Mouse (Mus musculus): Measurements from ENCODE around the gene Mymx. TPM values are rescaled to one million over a fixed set of nuclear protein-coding genes. Genes with fewer than 3 reads are reported as not detected.

Gene Mymx
- polyA plus RNA-seq, 1 experiment from 2014 or later, result 4.8 TPM

DNA sequence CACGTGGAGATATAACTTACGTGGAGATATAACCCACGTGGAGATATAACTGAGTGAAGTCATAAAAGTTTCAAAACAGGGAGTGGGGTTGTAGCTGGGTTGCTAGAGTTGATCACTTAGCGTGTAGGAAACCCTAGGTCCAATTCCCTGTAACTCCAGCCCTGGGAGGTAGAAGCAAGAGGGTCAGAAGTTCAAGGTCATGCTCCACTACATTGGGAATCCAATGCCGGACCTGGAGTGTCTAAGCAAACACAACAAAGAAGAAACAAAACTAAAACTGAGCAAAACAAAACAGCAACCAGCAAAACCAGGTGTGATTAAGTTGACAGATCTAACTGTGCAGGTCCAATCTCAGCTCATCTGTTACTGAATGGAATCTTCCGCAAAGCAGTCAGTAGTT is 15.8 kb upstream of the Mymx start:
- DNase-seq (ENCODE audit: low spot score) (no peak), ATAC-seq (ENCODE audit: insufficient number of reproducible peaks, low FRiP score, low TSS enrichment, low read depth) (no peak)
- H3K36me3 ChIP-seq (ENCODE audit: control insufficient read depth, insufficient read depth, low read length), result no peaks in the 10 kb centered on the region
- WGBS, result 90% methylated on average over 6 of the region's 6 CpGs
- H3K9ac ChIP-seq (ENCODE audit: low read length), result no peak overlapping the region
- no peaks in the 10 kb centered on the region for H3K9me3 ChIP-seq (ENCODE audit: control insufficient read depth, low read length)
- no peak overlapping the region for H3K4me2 ChIP-seq (ENCODE audit: low read depth, severe bottlenecking)
- H3K4me1 ChIP-seq (ENCODE audit: control insufficient read depth, insufficient read depth, low read length), result peaks cover 6% of the 10 kb centered on the region
- H3K4me3 ChIP-seq (ENCODE audit: low read depth, low read length), result no peak overlapping the region
- H3K27me3 ChIP-seq (ENCODE audit: control insufficient read depth, insufficient read depth, low read length), result no peaks in the 10 kb centered on the region
- H3K27ac ChIP-seq (replicated peaks; ENCODE audit: low read depth, low read length), result no peak overlapping the region

DNA sequence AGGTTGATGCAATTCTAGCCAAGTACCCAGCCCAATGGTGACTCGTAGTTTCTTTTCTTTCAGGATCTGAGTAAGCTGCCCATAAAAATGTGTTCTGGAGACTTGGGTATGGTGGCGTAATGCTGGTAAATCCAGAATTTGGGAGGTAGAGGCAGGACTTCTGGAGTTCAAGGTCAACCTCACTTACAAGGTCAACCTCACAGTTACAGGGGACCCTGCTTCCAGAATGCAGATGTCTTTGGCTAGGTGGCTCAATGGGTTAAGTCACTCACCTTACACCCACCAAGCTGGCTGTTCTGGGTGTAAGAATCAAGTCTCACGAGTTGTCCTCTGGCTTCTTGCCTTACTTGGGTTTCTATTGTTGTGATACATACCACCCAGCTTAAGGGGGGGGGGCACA is 14.8 kb upstream of the Mymx start:
- H3K27ac ChIP-seq (replicated peaks; ENCODE audit: low read depth, low read length), result no peak overlapping the region
- no peaks in the 10 kb centered on the region for H3K9me3 ChIP-seq (ENCODE audit: control insufficient read depth, low read length)
- no peak overlapping the region for H3K9ac ChIP-seq (ENCODE audit: low read length)
- WGBS, result 77% methylated on average over 3 of the region's 3 CpGs
- peaks cover 6% of the 10 kb centered on the region for H3K4me1 ChIP-seq (ENCODE audit: control insufficient read depth, insufficient read depth, low read length)
- no peak overlapping the region for H3K4me2 ChIP-seq (ENCODE audit: low read depth, severe bottlenecking)
- no peak overlapping the region for H3K4me3 ChIP-seq (ENCODE audit: low read depth, low read length)
- no peaks in the 10 kb centered on the region for H3K27me3 ChIP-seq (ENCODE audit: control insufficient read depth, insufficient read depth, low read length)
- H3K36me3 ChIP-seq (ENCODE audit: control insufficient read depth, insufficient read depth, low read length), result no peaks in the 10 kb centered on the region
- no peak for DNase-seq (ENCODE audit: low spot score)
- ATAC-seq (ENCODE audit: insufficient number of reproducible peaks, low FRiP score, low TSS enrichment, low read depth), result no peak

DNA sequence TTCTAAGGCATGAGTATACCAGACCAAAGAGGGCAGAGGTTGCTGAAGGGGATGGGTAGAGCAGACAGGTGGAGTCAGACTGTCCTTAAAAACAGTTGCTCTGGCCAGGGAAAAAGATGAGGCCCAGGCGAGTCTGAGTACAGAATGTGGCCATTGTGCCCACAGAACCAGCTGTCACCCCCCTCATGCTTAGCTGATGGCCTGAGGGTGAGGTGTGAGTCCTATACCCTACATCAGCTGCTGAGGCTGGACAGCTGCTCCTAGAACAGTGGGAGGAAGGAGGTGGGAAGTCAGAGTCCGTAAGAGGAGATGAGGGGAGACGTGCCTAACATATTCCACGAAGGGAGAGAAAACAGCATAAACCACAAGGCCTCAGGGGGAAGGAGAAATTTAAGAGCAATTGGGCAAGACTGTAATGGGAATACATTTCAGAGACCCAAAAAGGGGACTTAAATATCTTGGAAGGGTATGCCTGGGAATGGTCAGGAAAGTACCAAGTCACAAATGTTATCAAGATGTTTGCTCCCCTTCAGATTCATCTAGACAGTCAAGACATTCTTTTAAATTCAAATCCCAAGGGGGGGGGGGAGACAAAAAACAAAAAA is 14.2 kb upstream of the Mymx start:
- peaks cover 6% of the 10 kb centered on the region for H3K4me1 ChIP-seq (ENCODE audit: control insufficient read depth, insufficient read depth, low read length)
- H3K27me3 ChIP-seq (ENCODE audit: control insufficient read depth, insufficient read depth, low read length), result no peaks in the 10 kb centered on the region
- ATAC-seq (ENCODE audit: insufficient number of reproducible peaks, low FRiP score, low TSS enrichment, low read depth), result no peak
- no peak overlapping the region for H3K9ac ChIP-seq (ENCODE audit: low read length)
- no peak for DNase-seq (ENCODE audit: low spot score)
- WGBS, result 65% methylated on average over 4 of the region's 4 CpGs
- H3K27ac ChIP-seq (replicated peaks; ENCODE audit: low read depth, low read length), result no peak overlapping the region
- no peaks in the 10 kb centered on the region for H3K36me3 ChIP-seq (ENCODE audit: control insufficient read depth, insufficient read depth, low read length)
- no peak overlapping the region for H3K4me3 ChIP-seq (ENCODE audit: low read depth, low read length)
- H3K4me2 ChIP-seq (ENCODE audit: low read depth, severe bottlenecking), result no peak overlapping the region
- H3K9me3 ChIP-seq (ENCODE audit: control insufficient read depth, low read length), result no peaks in the 10 kb centered on the region

DNA sequence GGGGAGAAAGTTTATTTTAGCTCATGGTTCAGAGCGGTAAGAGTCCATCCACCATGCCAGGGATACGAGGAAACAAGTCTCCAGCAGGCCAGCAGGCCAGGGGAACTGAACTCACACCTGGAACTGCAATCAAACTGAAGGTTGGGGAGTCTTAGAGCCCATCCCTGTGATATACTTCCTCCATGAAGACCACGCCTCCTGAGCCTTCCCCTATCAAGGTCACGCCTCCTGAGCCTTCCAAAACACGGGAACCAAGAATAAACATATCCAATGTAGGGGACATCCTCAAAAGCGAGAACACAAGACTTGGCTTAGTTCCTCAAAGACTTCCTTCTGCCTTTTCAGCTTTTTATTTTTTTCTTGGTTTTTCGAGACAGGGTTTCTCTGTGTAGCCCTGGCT is 11.0 kb upstream of the Mymx start:
- H3K4me1 ChIP-seq (ENCODE audit: control insufficient read depth, insufficient read depth, low read length), result no peaks in the 10 kb centered on the region
- H3K9ac ChIP-seq (ENCODE audit: low read length), result no peak overlapping the region
- no peaks in the 10 kb centered on the region for H3K36me3 ChIP-seq (ENCODE audit: control insufficient read depth, insufficient read depth, low read length)
- WGBS, result 86% methylated on average over 7 of the region's 7 CpGs
- ATAC-seq (ENCODE audit: insufficient number of reproducible peaks, low FRiP score, low TSS enrichment, low read depth) (no peak), DNase-seq (ENCODE audit: low spot score) (no peak)
- no peaks in the 10 kb centered on the region for H3K9me3 ChIP-seq (ENCODE audit: control insufficient read depth, low read length)
- no peak overlapping the region for H3K4me2 ChIP-seq (ENCODE audit: low read depth, severe bottlenecking)
- no peak overlapping the region for H3K4me3 ChIP-seq (ENCODE audit: low read depth, low read length)
- H3K27ac ChIP-seq (replicated peaks; ENCODE audit: low read depth, low read length), result no peak overlapping the region
- H3K27me3 ChIP-seq (ENCODE audit: control insufficient read depth, insufficient read depth, low read length), result no peaks in the 10 kb centered on the region

DNA sequence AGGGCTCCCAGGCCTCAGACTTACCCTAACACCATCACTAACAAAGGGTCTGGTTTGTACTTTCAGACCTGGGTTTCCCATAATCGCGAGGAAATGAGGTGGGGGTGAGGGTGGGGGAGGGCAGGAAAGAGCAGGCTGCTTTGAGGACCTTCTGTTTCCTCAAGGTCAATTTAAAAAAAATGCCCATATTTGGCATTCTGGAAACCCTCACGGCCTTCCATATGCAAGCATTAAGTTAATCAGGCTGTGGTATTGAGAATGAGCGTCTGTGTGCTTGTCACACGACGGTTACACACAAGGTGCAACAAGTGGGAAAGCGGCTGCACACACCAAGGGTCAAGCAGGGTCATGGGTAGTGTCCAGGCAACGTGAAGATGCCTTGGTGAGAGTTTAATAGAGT is 10.1 kb upstream of the Mymx start:
- Histone ChIP-seq H3K4me3 (ENCODE audit: low read depth, low read length) (no peak overlapping the region), H3K27me3 (ENCODE audit: control insufficient read depth, insufficient read depth, low read length) (no peaks in the 10 kb centered on the region), H3K9ac (ENCODE audit: low read length) (no peak overlapping the region), H3K4me2 (ENCODE audit: low read depth, severe bottlenecking) (no peak overlapping the region), H3K27ac (replicated peaks; ENCODE audit: low read depth, low read length) (no peak overlapping the region), H3K9me3 (ENCODE audit: control insufficient read depth, low read length) (no peaks in the 10 kb centered on the region), H3K36me3 (ENCODE audit: control insufficient read depth, insufficient read depth, low read length) (no peaks in the 10 kb centered on the region), H3K4me1 (ENCODE audit: control insufficient read depth, insufficient read depth, low read length) (no peaks in the 10 kb centered on the region)
- DNase-seq (ENCODE audit: low spot score) (no peak), ATAC-seq (ENCODE audit: insufficient number of reproducible peaks, low FRiP score, low TSS enrichment, low read depth) (no peak)
- 71% methylated on average over 8 of the region's 8 CpGs for WGBS

DNA sequence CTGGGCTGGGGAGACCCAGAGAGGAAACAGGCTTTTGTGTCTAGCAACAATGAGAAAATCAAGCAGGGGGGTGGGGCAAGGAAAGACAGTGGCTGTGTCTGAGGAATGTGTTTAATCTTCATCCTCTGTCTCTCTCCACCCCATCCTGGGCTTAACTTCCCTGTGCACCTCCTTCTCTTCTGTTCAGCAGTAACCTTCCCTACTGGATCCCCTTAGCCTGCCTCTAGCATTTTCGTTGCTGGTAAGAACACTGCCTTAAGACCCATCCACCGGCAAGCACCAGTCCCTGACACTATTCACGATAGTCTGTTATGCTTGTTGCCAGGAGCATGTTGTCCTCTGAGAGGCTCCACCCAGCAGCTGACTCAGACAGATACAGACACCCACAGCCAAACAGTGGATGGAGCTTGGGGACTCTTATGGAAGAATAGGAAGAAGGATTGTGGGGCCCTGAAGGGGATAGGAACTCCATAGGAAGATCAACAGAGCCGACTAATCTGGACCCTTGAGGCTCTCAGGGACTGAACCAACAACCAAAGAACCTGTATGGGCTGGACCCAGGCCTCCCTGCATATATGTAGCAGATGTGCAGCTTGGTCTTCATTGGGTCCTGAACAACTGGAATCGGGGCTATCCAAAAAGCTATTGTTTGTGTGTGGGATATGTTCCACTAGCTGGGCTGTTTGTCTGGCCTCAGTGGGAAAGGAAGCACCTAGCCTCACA is 8.4 kb upstream of the Mymx start:
- no peaks in the 10 kb centered on the region for H3K27me3 ChIP-seq (ENCODE audit: control insufficient read depth, insufficient read depth, low read length)
- no peak overlapping the region for H3K9ac ChIP-seq (ENCODE audit: low read length)
- H3K36me3 ChIP-seq (ENCODE audit: control insufficient read depth, insufficient read depth, low read length), result no peaks in the 10 kb centered on the region
- no peaks in the 10 kb centered on the region for H3K9me3 ChIP-seq (ENCODE audit: control insufficient read depth, low read length)
- H3K4me1 ChIP-seq (ENCODE audit: control insufficient read depth, insufficient read depth, low read length), result no peaks in the 10 kb centered on the region
- WGBS, result 51% methylated on average over 5 of the region's 5 CpGs
- DNase-seq (ENCODE audit: low spot score) (no peak), ATAC-seq (ENCODE audit: insufficient number of reproducible peaks, low FRiP score, low TSS enrichment, low read depth) (no peak)
- H3K4me3 ChIP-seq (ENCODE audit: low read depth, low read length), result no peak overlapping the region
- H3K27ac ChIP-seq (replicated peaks; ENCODE audit: low read depth, low read length), result no peak overlapping the region
- H3K4me2 ChIP-seq (ENCODE audit: low read depth, severe bottlenecking), result no peak overlapping the region

DNA sequence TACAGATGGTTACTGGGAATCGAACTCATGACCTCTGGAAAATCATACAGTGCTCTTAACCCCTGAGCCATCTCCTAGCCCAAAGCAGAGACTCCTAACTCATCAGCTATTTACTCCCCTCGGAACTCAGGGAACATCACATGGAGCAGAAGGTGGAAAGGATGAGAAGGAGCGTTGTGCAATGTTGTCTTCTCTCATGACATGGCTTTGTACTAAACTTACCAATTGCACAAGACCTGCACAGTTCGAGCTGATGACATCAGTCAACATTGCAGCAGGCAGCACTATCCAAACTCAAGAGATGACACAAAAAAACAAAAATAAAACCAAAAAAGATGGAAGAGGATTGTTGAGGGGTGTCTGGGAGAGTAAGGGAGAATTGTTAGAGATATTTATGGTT is 6.5 kb upstream of the Mymx start:
- DNase-seq (ENCODE audit: low spot score) (no peak), ATAC-seq (ENCODE audit: insufficient number of reproducible peaks, low FRiP score, low TSS enrichment, low read depth) (no peak)
- Histone ChIP-seq H3K9ac (ENCODE audit: low read length) (no peak overlapping the region), H3K4me3 (ENCODE audit: low read depth, low read length) (no peak overlapping the region), H3K36me3 (ENCODE audit: control insufficient read depth, insufficient read depth, low read length) (no peaks in the 10 kb centered on the region), H3K4me2 (ENCODE audit: low read depth, severe bottlenecking) (no peak overlapping the region), H3K27me3 (ENCODE audit: control insufficient read depth, insufficient read depth, low read length) (no peaks in the 10 kb centered on the region), H3K4me1 (ENCODE audit: control insufficient read depth, insufficient read depth, low read length) (no peaks in the 10 kb centered on the region), H3K9me3 (ENCODE audit: control insufficient read depth, low read length) (no peaks in the 10 kb centered on the region), H3K27ac (replicated peaks; ENCODE audit: low read depth, low read length) (no peak overlapping the region)
- 96% methylated on average over 4 of the region's 4 CpGs for WGBS

DNA sequence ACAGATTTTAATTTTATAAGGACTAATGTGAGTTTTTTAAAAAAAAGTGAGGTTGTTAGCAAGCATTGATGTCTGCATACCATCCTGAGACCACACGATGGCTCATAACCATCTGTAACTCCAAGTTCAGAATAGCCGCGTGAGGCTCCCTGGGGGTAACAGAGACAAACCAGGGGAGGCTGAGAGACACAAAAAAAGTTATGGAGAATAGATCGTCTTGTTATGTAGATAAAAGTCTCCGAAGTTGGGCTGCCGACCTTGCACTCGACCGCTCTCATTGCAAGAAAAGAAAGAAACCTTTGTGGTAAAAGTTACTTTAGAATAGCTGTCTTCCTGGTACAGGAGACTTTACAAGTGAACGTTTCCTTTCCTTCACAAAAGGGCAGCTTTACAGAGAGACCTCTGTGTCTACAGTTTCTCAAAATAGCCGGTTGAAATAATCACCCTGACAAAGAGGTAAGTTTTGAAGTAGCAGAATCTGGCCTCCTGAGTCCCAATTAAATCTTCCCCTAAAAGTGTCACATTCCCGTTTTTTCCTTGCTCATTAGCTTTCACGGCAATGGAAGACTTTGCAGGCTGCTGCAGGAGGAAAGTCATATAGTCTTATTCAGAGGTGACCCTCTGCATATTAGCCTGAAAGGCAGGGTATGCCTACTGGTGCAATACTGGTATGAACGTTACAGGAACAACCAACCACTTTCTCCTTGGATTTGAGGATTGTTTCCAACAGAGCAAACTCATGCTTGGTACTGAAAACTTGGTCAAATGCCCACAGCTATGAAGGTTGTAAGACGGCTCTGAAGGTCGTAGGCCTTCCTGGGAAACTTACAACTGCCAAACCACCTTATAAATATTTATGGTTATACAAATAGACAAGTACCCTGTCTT is 5.3 kb upstream of the Mymx start:
- no peaks in the 10 kb centered on the region for H3K9me3 ChIP-seq (ENCODE audit: control insufficient read depth, low read length)
- no peaks in the 10 kb centered on the region for H3K4me1 ChIP-seq (ENCODE audit: control insufficient read depth, insufficient read depth, low read length)
- no peak for DNase-seq (ENCODE audit: low spot score)
- H3K4me2 ChIP-seq (ENCODE audit: low read depth, severe bottlenecking), result no peak overlapping the region
- no peaks in the 10 kb centered on the region for H3K36me3 ChIP-seq (ENCODE audit: control insufficient read depth, insufficient read depth, low read length)
- no peak for ATAC-seq (ENCODE audit: insufficient number of reproducible peaks, low FRiP score, low TSS enrichment, low read depth)
- WGBS, result 82% methylated on average over 15 of the region's 15 CpGs
- 0 out of 2 replicates have a peak, but pooled peaks cover under 1% of the 10 kb centered on the region for H3K27me3 ChIP-seq (ENCODE audit: control insufficient read depth, insufficient read depth, low read length)
- no peak overlapping the region for H3K4me3 ChIP-seq (ENCODE audit: low read depth, low read length)
- H3K9ac ChIP-seq (ENCODE audit: low read length), result no peak overlapping the region
- no peak overlapping the region for H3K27ac ChIP-seq (replicated peaks; ENCODE audit: low read depth, low read length)

Data from limb, embryonic 11.5 days (tissue).